Mouse (Mus musculus) bone marrow macrophage, adult 2 months (primary cell): ENCODE data around the gene Lrrc38. TPM values are rescaled to one million over a fixed set of nuclear protein-coding genes. Genes with fewer than 3 reads are reported as not detected.
A peak's percentile ranks its signal among the peaks of the same experiment; 100 is the strongest.

ENCODE experiments used
- H3K27ac ChIP-seq: 2 replicates; pipeline ENCODE4 v1.5.1; 2012; ENCODE audit warnings: low read depth, low read length; ENCODE audit not compliant: insufficient read depth
- H3K4me1 ChIP-seq: 2 replicates; pipeline ENCODE4 v1.6.1; 2012; ENCODE audit warnings: low read length; ENCODE audit not compliant: control insufficient read depth, insufficient read depth
- H3K4me3 ChIP-seq: 2 replicates; pipeline ENCODE4 v1.5.1; 2012; ENCODE audit warnings: mild to moderate bottlenecking, low read length, moderate library complexity; ENCODE audit not compliant: insufficient read depth
- CTCF ChIP-seq: IDR thresholded peaks from 2 replicates; pipeline ENCODE4 v1.5.1; 2012; ENCODE audit warnings: low read depth, mild to moderate bottlenecking, low read length, moderate library complexity
- POLR2A ChIP-seq: IDR thresholded peaks from 2 replicates; pipeline ENCODE4 v1.6.1; 2012; ENCODE audit warnings: mild to moderate bottlenecking, low read depth, low read length, borderline replicate concordance
- polyA plus RNA-seq: library from polyadenylated mRNA; stranded (reverse); fragments of >200 nt; gene quantifications from 2 replicates; pipeline ENCODE4 v1.2.4, GENCODE M21; 2012; ENCODE audit not compliant: missing spikeins, insufficient read depth, insufficient read length

The Lrrc38 gene
- polyA plus RNA-seq, 1 experiment = not detected

DNA sequence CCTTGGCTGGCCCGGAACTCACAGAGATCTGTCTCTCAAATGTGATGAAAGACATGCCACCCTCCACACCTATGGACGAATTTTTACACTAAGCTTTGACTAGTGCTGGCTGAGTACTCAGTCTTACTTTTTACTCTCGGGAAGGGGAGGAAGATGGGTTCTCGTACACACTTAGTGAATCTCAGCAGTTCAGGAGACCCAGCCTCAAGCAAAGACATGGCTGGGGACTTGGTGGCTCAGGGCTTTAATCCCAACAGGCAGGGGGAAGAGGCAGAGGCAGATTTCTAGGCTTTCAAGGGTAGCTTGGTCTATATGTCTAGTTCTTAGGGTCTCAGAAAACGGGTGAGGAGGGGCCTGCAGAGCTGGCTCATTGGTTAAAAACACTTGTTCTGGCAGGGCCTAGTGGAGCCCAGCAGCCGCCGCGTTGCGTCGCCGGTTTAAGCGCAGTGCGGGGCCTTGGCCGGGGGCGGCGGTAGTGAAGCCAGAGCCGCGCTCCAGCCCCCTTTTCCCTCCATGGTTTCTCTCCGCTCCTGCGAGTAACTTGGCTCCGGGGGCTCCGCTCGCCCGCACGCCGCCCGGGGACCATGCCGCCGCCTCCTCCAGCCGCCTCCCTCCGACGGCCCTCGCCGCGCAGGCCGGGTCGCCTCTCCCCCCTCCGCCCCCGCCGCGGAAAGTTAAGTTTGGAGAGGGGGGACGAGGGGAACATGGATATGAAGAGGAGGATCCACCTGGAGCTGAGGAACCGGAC lies 39.6 kb downstream of the Lrrc38 start:
- peak overlapping the region; percentile 28 for H3K4me3 ChIP-seq
- H3K27ac ChIP-seq = no peak overlapping the region
- no peak for TF ChIP-seq CTCF
- TF ChIP-seq POLR2A = no peak

DNA sequence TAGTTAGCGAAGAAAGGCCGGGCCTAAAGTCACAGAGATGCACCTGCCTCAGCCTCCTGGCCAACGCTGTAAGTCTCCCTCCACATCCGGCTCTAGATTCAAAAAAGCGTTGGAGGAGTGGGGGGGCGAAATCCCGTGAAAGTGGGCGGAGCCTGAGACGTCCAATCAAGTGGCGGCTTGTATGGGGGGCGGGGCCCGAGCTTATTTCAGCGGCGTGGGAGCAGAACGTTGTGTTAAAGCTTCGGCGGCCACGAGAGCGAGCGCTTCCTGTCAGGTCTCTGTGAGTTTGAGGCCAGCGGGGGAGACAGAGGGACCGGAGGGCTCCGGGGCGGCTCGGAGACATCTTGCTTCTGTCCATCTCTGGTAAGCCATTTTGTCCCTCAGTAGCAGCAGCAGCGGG lies 44.6 kb downstream of the Lrrc38 start, which contains the start of gene Pramel1:
Gene Pramel1 (plus strand): TSS at position 248 of the 400 bp plus-strand sequence.
- no peaks in the 10 kb centered on the region for H3K4me1 ChIP-seq
- H3K4me3 ChIP-seq = no peak within 1 kb of the TSS
- H3K27ac ChIP-seq = no peak within 1 kb of the TSS
- TF ChIP-seq CTCF (no peak), POLR2A (no peak)

More for the DNA sequence above, 39.6 kb downstream of the Lrrc38 start:
- H3K4me1 ChIP-seq = no peaks in the 10 kb centered on the region

DNA sequence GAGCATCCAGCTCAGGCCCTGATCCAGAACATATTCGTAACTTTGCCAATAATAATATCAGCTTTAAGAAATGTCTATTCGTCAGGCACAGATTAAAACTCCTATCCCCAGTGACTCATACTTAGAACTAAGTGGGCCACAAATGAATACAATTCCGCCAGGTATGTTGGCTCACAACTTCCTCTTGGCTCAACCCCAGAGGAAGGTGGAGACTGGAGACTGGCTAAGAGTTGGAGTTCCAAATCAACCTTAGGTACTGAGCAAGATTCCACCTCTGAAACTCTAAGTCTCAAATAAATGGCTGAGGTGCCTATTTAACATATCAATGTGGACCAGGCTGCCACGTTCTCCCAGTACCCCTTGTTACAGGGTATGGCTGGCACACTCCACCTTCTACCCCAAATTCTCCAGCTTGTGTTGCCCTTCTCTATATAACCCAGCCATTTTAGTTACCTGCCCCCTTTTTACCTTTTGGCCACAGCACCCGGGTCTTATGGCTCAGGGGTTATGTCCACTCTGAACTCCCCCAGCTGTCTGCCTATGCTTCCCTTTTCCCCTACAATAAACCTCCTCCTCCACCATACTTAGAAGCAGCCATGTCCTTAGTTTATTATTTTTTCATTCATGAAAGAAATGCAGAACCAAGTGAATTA lies 62.1 kb downstream of the Lrrc38 start:
- TF ChIP-seq POLR2A = no peak
- no peak for TF ChIP-seq CTCF
- H3K4me1 ChIP-seq = peaks cover 6% of the 10 kb centered on the region
- H3K27ac ChIP-seq = no peak overlapping the region
- H3K4me3 ChIP-seq = peak overlapping the region; percentile 97

DNA sequence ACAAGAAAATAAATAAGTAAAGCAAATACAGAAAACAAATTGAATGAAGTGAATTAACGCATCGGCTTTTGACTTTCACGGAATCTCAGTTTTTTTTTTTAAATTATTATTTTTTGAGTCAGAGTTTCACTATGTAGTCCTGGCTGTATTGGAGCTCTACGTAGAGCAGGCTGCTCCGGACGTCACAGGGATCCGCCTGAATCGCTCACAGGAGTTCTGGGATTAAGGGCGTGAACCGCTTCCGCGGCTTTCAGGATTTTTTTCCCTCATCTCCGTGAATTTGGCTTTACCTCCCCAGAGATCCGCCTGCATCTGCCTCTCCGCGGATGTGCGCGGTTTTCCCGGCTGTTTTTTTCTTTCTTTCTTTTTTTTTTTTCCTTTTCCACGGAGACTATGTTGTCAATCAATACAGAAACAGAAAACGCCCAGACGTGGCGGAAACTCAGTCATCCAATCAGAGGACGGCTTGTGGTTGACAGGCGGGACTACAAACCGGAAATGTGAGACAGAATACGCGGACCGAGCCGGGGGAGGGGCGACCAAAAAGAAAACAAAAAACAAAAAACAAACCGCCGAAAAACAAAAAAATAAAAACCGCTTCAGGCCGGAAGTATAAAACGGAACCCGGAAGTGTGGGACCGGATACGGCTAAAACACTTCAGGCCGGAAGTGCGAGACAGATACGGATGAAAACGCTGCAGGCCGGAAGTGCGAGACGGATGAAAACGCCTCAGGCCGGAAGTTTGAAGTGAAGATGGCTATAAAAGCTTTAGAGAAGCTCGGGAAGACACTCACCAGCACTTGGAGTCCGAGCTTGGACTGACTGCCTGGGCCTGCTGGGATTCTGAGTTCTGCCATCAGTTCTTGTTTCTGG lies 62.9 kb downstream of the Lrrc38 start, which contains the start of gene Pramef8:
Gene Pramef8 (plus strand): TSS at position 208 of the 874 bp plus-strand sequence.
- Histone ChIP-seq H3K4me1 (peaks cover 6% of the 10 kb centered on the region), H3K4me3 (peak within 1 kb of the TSS; percentile 97), H3K27ac (peak within 1 kb of the TSS; percentile 95)
- TF ChIP-seq CTCF (no peak), POLR2A (no peak)

DNA sequence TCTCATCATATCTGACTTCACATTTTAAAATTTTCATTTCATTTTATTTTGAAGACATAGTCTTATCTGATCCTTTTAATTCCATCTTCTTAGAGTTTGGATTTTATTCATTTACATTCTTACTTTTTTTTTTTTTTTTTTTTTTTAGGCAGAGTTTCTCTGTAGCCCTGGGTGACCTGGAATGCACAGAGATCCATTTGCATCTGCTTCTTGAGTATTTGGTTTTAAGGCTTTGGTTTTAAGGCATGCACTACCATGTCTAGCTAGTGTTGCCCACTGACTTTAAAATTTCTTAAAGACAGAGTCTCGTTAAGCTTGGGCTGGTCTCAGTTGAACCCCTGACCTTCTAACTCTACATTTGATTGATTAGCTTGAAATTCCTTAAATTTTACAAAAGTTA lies 64.1 kb downstream of the Lrrc38 start:
- no peak overlapping the region for H3K4me3 ChIP-seq
- H3K4me1 ChIP-seq = peaks cover 6% of the 10 kb centered on the region
- TF ChIP-seq CTCF = no peak
- TF ChIP-seq POLR2A = no peak
- no peak overlapping the region for H3K27ac ChIP-seq

DNA sequence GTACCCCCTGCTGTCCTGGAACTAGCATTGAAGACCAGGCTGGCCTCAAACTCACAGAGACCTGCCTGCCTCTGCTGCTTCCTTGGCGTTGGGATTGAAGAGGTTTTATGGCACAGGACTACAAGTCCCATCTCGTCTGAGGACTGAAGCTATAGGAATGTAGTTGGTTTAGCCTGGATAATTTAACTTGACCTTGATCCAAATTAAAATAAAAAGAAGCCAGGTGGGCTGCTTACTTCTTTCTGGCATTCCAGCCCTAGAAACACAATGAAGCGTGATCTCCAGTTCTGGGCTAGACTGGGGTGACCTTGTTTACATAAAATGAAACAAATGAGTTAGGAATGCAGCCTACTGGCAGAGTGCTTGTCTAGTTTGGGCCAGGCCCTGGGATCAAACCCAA lies 64.6 kb downstream of the Lrrc38 start:
- TF ChIP-seq POLR2A = no peak
- no peak for TF ChIP-seq CTCF
- peaks cover 6% of the 10 kb centered on the region for H3K4me1 ChIP-seq
- H3K27ac ChIP-seq = no peak overlapping the region
- H3K4me3 ChIP-seq = no peak overlapping the region

Other genes starting within 250 kb of the Lrrc38 start
- gene Prdm2, start 136.8 kb upstream of the Lrrc38 start, polyA plus RNA-seq = 25.1 and 25.9 TPM in 2 replicates
- 1.6 and 3.0 TPM in 2 replicates for gene Pdpn, start 50.2 kb upstream of the Lrrc38 start, polyA plus RNA-seq
- gene Pramel1, start 44.7 kb downstream of the Lrrc38 start, polyA plus RNA-seq = not detected in 2 replicates
- gene Pramef8, start 62.7 kb downstream of the Lrrc38 start, polyA plus RNA-seq = 16.2 and 17.1 TPM in 2 replicates
- not detected in 2 replicates for gene Oog4, start 100.6 kb downstream of the Lrrc38 start, polyA plus RNA-seq
- not detected in 2 replicates for gene Gm13043, start 161.6 kb downstream of the Lrrc38 start, polyA plus RNA-seq
- not detected in 2 replicates for gene Gm13040, start 186.2 kb downstream of the Lrrc38 start, polyA plus RNA-seq
- gene BC080695, start 201.9 kb downstream of the Lrrc38 start, polyA plus RNA-seq = not detected in 2 replicates
- gene Gm13057, start 202.0 kb downstream of the Lrrc38 start, polyA plus RNA-seq = not detected in 2 replicates